Mouse (Mus musculus) mature B cell (primary cell): ENCODE measurements around the gene Ms4a1.
"Not testable (repeated sequence)": the region's sequence is repeated elsewhere in the genome, so short reads cannot be mapped to it uniquely, and the experiment has no call there.

Source experiments
- in situ Hi-C: fragments of 300-500 bp; cut with MboI; formaldehyde crosslinking; loops from 2 replicates; pipeline ENCODE4 v1.14.3; 2019

Ms4a1 gene

GRCm38 (mm10) chr19:11266052-11266845 is at the start of gene Ms4a1:
Ms4a1 (minus strand) TSS chr19:11266241.
- in situ Hi-C loops: no loop called here

- in situ Hi-C loops: no loop called here
Observed at GRCm38 (mm10) chr19:11314354-11314753, 48.3 kb upstream of the Ms4a1 start, which contains the start of gene Ms4a14. Ms4a14 (minus strand) TSS chr19:11314454.

DNA sequence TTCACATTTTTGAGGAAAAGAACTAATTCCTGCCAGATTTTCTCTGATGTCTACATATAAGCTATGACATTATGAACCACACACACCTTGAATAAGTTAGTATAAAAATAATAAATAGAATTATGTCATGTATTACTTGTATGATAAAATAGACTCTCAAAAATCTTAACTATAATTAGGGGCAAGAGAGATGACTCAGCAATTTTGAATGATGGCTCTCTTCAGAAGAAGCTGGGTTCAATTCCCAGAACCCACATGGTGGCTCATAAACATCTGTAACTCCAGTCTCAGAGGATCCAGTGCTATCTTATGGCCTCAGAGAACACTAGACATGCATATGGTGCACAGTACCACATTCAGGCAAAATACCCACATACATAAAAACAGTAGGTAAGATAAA is 42.8 kb upstream of the Ms4a1 start:
- in situ Hi-C loops: no loop called here

DNA sequence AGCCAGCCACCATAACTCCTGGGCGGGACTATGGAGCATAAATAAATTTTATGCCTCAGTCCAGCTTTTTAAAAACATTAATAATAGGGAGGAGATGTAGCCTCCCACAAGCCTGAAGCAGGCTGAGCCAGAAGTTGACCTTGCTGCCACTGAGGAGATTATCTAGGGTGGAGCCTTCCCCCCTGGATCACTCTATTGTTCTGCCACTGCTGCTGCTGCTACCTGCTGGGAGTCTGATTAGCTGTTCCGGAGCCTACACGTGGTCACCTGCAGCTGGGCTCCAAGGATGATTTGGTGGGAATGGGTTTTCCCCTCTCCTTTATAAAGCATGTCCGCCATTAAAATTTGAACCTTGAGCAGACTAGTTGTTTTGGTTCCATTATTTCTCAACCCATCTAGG is 33.5 kb upstream of the Ms4a1 start:
- in situ Hi-C loops: not testable (repeated sequence)

DNA sequence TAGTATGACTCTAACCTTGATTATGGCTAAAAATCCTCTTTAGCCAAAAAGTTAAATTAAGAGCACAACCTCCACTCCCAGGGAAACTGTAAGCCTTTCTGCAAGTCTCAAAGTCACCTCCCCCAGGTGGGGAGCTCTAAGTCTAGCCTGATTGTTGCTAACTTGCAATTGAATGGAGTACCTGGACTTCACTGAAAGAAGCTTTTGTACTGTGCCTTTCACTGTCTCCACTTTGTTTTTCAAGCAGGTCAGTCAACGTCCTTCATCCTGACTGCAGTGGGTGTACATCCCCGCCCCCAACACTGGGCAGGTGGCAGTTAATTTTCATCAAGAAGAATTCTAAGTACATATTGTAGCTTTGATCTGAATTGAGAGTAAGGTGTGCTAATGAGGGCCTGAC is 32.9 kb upstream of the Ms4a1 start:
- in situ Hi-C loops: no loop called here

DNA sequence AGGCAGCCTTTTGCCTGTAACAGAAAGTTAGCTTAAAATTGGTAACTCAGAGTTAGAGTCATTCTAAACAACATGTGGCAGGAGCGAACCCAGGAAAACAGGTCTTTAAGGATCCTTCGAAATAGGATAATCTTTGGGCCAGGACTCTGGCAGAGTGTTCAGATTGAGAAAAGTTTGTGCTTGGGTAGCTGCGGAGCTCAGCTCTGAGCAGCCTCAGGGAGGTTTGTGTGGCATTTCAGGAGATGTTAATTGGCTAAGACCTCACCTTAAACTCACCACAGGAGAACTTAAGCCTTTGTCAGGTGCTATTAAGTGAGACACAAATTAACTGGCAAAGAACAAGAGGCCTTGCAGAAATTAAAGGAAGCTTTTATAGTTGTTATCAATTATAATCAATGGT is 27.6 kb upstream of the Ms4a1 start:
- in situ Hi-C loops: not testable (repeated sequence)

DNA sequence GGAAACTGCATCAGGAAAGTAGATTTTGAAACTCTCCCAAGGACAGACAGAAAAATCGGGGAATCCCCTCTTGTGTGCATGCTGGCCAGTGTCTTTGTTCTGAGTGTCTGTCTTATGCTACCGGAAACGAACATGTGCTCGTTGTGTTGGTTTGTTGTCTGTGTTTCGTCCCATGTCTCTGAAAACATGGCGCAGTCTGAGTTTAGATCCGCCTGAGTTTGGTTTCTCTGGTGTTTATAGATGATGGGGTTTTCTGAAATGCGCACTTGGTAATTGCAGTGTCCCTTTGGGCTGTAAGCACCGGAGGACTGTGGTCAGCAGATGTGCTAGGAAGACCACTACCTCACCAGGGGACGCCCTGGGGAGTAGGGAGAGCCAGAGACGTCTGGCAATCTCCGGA is 26.9 kb upstream of the Ms4a1 start:
- in situ Hi-C loops: no loop called here

DNA sequence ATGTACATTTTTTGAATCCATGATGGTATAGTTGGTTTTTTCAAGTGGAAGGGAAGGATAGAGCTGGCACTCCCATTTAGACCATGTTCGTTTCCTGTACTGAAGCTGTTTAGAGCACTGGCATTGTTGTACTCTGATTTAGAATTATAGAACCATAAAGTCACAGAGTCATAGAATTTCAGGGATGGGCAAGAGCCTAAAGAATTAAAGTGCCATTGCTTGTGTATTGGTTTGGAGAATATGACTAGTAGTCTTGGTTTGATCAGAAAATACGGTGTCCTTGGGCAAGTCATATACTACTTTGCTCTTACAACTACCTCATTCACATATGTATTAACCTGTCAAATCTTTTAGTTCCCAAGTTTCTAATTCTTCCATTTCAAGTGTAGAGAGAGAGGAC is 17.7 kb upstream of the Ms4a1 start, which contains the start of gene Ms4a5:
Gene Ms4a5 (minus strand): TSS at position 101 of the 400 bp plus-strand sequence.
- in situ Hi-C loops: no loop called here

DNA sequence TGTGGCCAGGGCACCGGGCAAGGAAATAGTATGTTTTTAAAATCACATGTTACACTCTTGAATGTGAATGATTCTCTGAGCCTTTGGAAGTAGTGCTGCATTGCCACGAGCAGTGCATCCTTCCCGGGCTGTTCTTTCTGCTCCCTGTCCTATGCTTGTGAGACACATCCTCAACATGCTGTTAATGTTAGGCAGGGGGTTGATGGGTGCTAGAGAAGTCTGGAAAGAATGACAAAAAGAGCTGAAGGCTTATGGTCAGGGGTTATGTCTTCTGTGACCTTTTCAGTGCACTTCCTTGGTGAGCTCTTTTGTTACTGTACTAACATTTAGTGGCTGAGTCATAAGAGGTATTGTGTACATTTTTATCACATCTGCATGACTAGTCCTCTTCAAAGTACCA is 14.2 kb upstream of the Ms4a1 start:
- in situ Hi-C loops: no loop called here

DNA sequence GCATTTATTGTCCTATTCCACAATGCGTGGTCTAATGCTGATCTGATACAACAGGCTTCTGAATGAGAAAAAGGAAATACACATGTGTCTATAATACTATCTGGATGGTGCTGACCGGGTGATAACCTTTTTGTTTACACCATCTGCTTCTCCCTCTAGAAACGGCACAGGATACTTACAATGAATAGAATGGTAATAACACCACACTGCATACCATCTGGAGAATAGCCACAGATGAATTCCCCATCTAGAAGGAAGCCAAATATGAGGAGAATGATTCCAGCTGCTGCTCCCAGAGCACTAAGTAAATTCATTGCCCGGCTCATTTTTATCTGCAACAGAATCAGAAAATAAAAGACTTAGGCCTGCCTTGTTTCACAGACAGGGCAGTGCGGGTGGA is 10.4 kb upstream of the Ms4a1 start:
- in situ Hi-C loops: no loop called here

GRCm38 (mm10) chr19:11266956-11267355 is 915 bp upstream of the Ms4a1 start:
- in situ Hi-C loops: no loop called here

DNA sequence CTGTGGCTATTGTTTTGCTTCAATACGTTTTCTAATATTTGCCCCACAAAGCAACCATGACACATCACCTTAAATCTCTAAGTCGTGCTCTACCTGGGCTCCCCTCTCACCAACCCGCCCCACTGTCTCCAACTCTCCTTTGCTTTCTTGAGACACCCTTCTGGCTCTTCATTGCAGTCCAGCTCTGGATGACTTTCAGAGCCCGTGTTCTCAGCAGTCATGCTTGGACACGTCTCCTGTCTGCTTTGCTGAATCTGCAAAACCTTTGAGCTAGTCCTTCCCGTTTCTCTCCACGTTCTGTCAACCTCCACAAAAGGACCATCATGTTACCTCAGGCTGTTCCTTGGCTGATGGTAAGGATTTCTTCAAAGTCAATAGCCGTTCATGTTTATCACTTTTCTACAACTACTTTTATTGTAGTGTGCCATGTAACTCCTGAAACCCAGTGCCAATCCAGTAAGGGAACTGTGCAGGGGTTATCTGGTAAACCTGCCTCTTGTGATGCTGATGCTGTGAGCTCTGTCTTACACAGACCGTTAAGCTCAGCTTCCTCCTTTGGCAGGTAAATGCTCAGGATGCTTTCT is 1.3 kb downstream of the Ms4a1 start:
- in situ Hi-C loops: no loop called here

- in situ Hi-C loops: no loop called here
Observed at GRCm38 (mm10) chr19:11263549-11263948, 2.5 kb downstream of the Ms4a1 start.

GRCm38 (mm10) chr19:11262932-11263331 is 3.1 kb downstream of the Ms4a1 start:
- in situ Hi-C loops: not testable (repeated sequence)

GRCm38 (mm10) chr19:11261522-11261921 is 4.5 kb downstream of the Ms4a1 start:
- in situ Hi-C loops: no loop called here

- in situ Hi-C loops: no loop called here
Observed at GRCm38 (mm10) chr19:11244230-11244629, 21.8 kb downstream of the Ms4a1 start.

DNA sequence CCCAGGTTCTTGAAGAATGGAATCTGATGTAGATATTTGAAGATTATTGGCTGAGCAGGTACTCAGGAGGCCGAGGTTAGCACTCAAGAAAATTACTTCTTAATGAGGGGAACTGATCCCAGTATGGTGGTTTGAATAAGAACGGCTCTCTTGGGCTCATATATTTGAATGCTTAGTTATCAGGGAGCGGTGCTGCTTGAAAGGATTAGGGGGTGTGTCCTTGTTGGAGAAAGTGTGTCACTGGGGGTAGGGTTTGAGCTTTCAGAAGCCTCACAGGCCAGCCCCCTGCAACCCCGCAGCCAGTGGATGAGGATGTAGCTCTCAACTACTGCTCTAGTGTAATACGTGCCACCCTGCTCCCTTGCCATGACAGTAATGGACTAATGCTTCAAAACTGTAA is 23.5 kb downstream of the Ms4a1 start:
- in situ Hi-C loops: no loop called here

- in situ Hi-C loops: no loop called here
Observed at GRCm38 (mm10) chr19:11235820-11236219, 30.2 kb downstream of the Ms4a1 start.

DNA sequence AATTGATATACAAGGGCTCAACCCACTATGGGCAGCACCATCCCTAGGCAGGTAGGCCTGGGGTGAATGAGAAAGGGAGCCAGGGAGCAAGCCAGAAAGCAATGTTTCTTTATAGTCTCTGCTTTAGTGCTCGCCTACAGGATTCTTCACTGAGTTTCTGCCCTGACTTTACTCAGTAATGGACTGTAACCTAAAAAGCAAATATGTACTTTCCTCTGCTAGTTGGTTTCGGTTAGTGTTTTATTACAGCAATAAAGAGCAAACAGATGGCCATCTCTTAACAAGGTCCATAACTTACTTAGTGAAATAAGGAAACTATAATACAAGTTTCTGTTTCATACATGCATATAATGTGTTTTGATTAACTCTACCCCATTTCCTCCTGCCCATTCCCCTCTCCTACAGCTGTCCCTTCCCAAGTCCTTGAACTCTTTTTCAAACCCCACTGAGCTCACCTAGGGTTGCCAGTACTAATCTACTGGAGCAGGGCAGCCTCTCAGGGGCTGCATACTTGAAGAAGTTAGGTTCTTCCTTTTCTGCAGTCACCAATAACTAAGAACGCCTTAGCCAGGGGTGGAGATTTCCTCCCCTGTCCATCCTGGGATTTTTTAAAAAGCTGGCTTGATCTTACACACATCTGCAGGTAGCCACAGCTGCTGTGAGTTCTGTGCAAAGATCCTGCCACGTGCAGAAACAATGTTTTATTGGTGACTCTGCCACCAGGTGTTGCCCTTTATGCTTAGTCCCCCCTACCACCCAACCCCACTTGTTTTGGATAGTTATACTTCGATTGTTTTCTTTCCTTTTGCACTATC is 30.9 kb downstream of the Ms4a1 start:
- in situ Hi-C loops: no loop called here

GRCm38 (mm10) chr19:11234244-11234643 is 31.8 kb downstream of the Ms4a1 start:
- in situ Hi-C loops: no loop called here

DNA sequence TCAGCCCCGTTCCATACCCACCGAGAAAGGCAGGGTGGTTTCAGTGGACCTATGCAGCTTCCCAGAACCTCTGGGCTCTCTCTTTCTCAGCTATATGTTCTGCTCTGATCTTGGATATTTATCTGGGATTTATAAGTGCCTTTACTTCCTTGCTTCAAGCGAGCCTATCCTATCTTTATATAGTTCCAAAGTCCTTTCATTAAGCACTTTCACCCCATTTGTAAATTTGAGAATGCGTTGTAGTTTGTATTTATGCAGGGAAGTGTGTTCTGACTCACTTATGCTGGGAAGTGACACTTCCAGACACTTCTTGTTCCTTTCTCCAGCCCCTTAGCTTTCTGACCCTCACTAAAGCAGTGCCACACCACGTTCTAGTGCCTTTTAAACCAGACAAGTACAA is 33.7 kb downstream of the Ms4a1 start, which contains the start of gene Ms4a12:
Gene Ms4a12 (minus strand): TSS at position 101 of the 400 bp plus-strand sequence.
- in situ Hi-C loops: no loop called here
